ENCODE assay signal across 7 mouse cellular contexts in the genomic region with DNA sequence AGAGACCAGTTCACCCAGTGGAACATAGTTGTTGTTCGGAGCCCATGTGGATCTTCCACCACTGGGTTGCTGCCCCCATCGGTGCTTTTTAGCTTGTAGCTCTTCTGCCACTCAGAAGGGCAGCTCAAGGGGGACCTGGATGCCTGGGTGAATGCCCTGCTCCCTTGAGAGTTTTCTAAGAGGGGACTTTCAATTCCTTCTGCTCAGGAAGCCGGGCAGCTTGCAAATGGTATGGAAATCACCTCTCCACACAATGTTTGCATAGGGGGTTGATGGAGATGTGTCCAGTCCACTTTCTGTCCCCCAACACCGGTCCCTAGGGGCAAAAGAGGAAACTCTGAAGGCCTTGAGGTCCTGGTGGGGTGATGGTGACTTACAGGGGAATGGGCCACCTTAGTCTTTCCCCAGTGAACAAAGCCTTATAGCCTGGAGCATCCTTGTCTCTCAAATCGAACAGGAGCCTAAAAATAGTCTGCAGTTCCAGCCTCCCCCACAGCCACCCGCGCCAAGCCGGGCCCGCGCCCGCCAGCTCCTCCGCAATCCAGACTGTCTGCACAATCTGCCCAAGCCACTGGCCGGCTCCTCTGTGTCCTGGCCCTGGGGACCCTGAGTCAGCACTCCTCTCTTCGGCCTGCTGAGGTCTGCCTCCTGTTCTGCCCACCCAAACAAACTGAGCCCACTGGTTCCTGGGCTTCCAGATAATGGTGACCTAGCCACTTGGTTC. TPM values are rescaled to one million over a fixed set of nuclear protein-coding genes. Genes with fewer than 3 reads are reported as not detected.
DNase-seq lines count a peak whose midpoint lies in the region; ATAC-seq and TF ChIP-seq lines count a peak whose summit lies in the region.

No protein-coding gene starts in this region.

- peaks cover 5% of the 10 kb centered on the region for H3K4me1 ChIP-seq in testis, adult 2 months (ENCODE audit: control insufficient read depth, insufficient read depth, low read length)
- no peaks in the 10 kb centered on the region for H3K4me1 ChIP-seq in midbrain, embryonic 16.5 days (ENCODE audit: control insufficient read depth, insufficient read depth, low read length)

- H3K9me3 ChIP-seq in midbrain, embryonic 16.5 days (replicated peaks; ENCODE audit: control insufficient read depth, low read length, poor library complexity, severe bottlenecking): no peaks in the 10 kb centered on the region

- no peak overlapping the region for H3K9ac ChIP-seq in midbrain, embryonic 16.5 days (ENCODE audit: low read depth, low read length)

- H3K27me3 ChIP-seq in testis, adult 2 months (ENCODE audit: control insufficient read depth, insufficient read depth, low read length): no peaks in the 10 kb centered on the region
- H3K27me3 ChIP-seq in midbrain, embryonic 16.5 days (ENCODE audit: control insufficient read depth, insufficient read depth, low read depth, low read length): no peaks in the 10 kb centered on the region

- peak overlapping the region; percentile 45 for H3K27ac ChIP-seq in testis, adult 2 months (ENCODE audit: control insufficient read depth, insufficient read depth, low read depth, low read length)
- H3K27ac ChIP-seq in midbrain, embryonic 16.5 days (ENCODE audit: low read length): no peak overlapping the region

- no peaks in the 10 kb centered on the region for H3K36me3 ChIP-seq in testis, adult 2 months (ENCODE audit: control insufficient read depth, insufficient read depth, low read length)
- no peaks in the 10 kb centered on the region for H3K36me3 ChIP-seq in midbrain, embryonic 16.5 days (ENCODE audit: control insufficient read depth, insufficient read depth, low read length)

- TF ChIP-seq CTCF in testis, adult 2 months (IDR thresholded peaks at IDR 0.05; ENCODE audit: control insufficient read depth, insufficient read depth, insufficient replicate concordance, low read depth, low read length): no peak

- TF ChIP-seq POLR2A in testis, adult 2 months (IDR thresholded peaks at IDR 0.05; ENCODE audit: control insufficient read depth, low read depth, low read length): no peak

- WGBS in midbrain, embryonic 16.5 days: 79% methylated on average over 14 of the region's 14 CpGs

- ATAC-seq in frontal cortex, adult (ENCODE audit: low TSS enrichment): peak; percentile 80
- ATAC-seq in midbrain, embryonic 16.5 days: no peak
- ATAC-seq in CD4-positive, CD25-positive, alpha-beta regulatory T cell, adult 4 months: no peak

- H3K4me2 ChIP-seq in midbrain, embryonic 16.5 days (ENCODE audit: low read length): no peak overlapping the region

- DNase-seq in A20 (ENCODE audit: low read depth, low spot score): peak; percentile 78
- peak; percentile 30 to 38 for DNase-seq in B cell, adult 2 months
- DNase-seq in layer of hippocampus, adult 8-10 months (ENCODE audit: low spot score in 2 of 2): peak; percentile 61 to 66

- H3K4me3 ChIP-seq in testis, adult 2 months (ENCODE audit: control insufficient read depth, low read depth, low read length): no peak overlapping the region
- H3K4me3 ChIP-seq in midbrain, embryonic 16.5 days (ENCODE audit: low read depth, low read length): no peak overlapping the region

RNA-seq across cellular contexts. Expression of a gene that starts 27.5 kb away (rescaled TPM):
- total RNA-seq in layer of hippocampus, adult 8-10 months (2022): 100 to 1,000 TPM in 1 of 4 experiments, 10 to 100 TPM in 3; 91.0 to 102 (median 94.4) TPM
- polyA plus RNA-seq in testis, adult 2 months (2012; rRNA removed): 23.7 and 27.9 TPM in 2 replicates
- 1.6 and 1.9 TPM in 2 replicates for polyA plus RNA-seq in midbrain, embryonic 16.5 days (2015; fragmentation: Nextera tagmentation; extraction: Ambion mirVana)
- polyA plus RNA-seq in CD4-positive, CD25-positive, alpha-beta regulatory T cell, adult 4 months (2017; shearing (Covaris generic)): not detected

RNA-seq across cellular contexts. Expression of a gene that starts 38.8 kb away (rescaled TPM):
- 1 to 10 TPM; 2.4 to 4.6 (median 3.1) TPM for total RNA-seq in layer of hippocampus, adult 8-10 months (2022)
- 90.1 and 93.4 TPM in 2 replicates for polyA plus RNA-seq in testis, adult 2 months (2012; rRNA removed)
- 0.76 and 1.6 TPM in 2 replicates for polyA plus RNA-seq in midbrain, embryonic 16.5 days (2015; fragmentation: Nextera tagmentation; extraction: Ambion mirVana)
- polyA plus RNA-seq in CD4-positive, CD25-positive, alpha-beta regulatory T cell, adult 4 months (2017; shearing (Covaris generic)): not detected

RNA-seq across cellular contexts. Expression of a gene that starts 56.6 kb away (rescaled TPM):
- 100 to 1,000 TPM in 2 of 4 experiments, 10 to 100 TPM in 2; 94.6 to 102 (median 98.2) TPM for total RNA-seq in layer of hippocampus, adult 8-10 months (2022)
- 714 and 753 TPM in 2 replicates for polyA plus RNA-seq in testis, adult 2 months (2012; rRNA removed)
- polyA plus RNA-seq in midbrain, embryonic 16.5 days (2015; fragmentation: Nextera tagmentation; extraction: Ambion mirVana): 173 and 176 TPM in 2 replicates
- 100 to 1,000 TPM; 138 to 191 TPM for polyA plus RNA-seq in CD4-positive, CD25-positive, alpha-beta regulatory T cell, adult 4 months (2017; shearing (Covaris generic))

Comparison
In these comparisons a context has a peak if more than half of its experiments do, and no peak if none do; other contexts are left out.
1. RNA of a gene that starts 38.8 kb away (polyA plus RNA-seq): 90.1 to 93.4 TPM in testis, adult 2 months; 0.76 to 1.6 TPM in midbrain, embryonic 16.5 days and not detected in CD4-positive, CD25-positive, alpha-beta regulatory T cell, adult 4 months; every median in the first group is over 10 times any median in the second.
2. Peak in every context shown above with its lines, with median percentiles within 50 percentile points of each other: DNase-seq.